Mouse (Mus musculus) small intestine, adult 2 months (tissue): Measurements from ENCODE around the gene Depp1. TPM values are rescaled to one million over a fixed set of nuclear protein-coding genes. Genes with fewer than 3 reads are reported as not detected.

Experiments
- H3K27ac ChIP-seq: fragments of 200-500 bp; 2 replicates; pipeline ENCODE4 v1.5.1; 2012; ENCODE audit warnings: low read depth, low read length, control low read depth, inconsistent platforms; ENCODE audit not compliant: insufficient read depth
- H3K27me3 ChIP-seq: fragments of 200-500 bp; 2 replicates; pipeline ENCODE4 v1.6.1; 2012; ENCODE audit warnings: mild to moderate bottlenecking, moderate library complexity, low read length, inconsistent platforms; ENCODE audit not compliant: control insufficient read depth, insufficient read depth
- H3K36me3 ChIP-seq: fragments of 200-500 bp; 2 replicates; pipeline ENCODE4 v1.6.1; 2012; ENCODE audit warnings: mild to moderate bottlenecking, low read length, control low read depth, inconsistent platforms; ENCODE audit not compliant: control insufficient read depth, insufficient read depth
- H3K4me1 ChIP-seq: fragments of 200-500 bp; 2 replicates; pipeline ENCODE4 v1.6.1; 2012; ENCODE audit warnings: low read length, inconsistent platforms, mixed read lengths; ENCODE audit not compliant: control insufficient read depth, insufficient read depth, insufficient read length
- H3K4me3 ChIP-seq: fragments of 200-500 bp; 2 replicates; pipeline ENCODE4 v1.5.1; 2012; ENCODE audit warnings: low read depth, mild to moderate bottlenecking, control low read depth, inconsistent platforms, low read length, moderate library complexity
- CTCF ChIP-seq: fragments of 200-500 bp; IDR thresholded peaks from 2 replicates; pipeline ENCODE4 v1.5.1; 2012; ENCODE audit warnings: low read depth, mild to moderate bottlenecking, control low read depth, inconsistent platforms, low read length, moderate library complexity, mixed read lengths; ENCODE audit not compliant: insufficient replicate concordance, insufficient read length; ENCODE audit errors: extremely low read depth
- POLR2A ChIP-seq: fragments of 200-500 bp; IDR thresholded peaks from 2 replicates; pipeline ENCODE4 v1.6.1; 2012; ENCODE audit warnings: low read depth, mild to moderate bottlenecking, control low read depth, inconsistent platforms, low read length, moderate library complexity
- WGBS: fragments of 180-500 bp; shearing (Covaris S2); methylation state at CpG from one replicate; pipeline ENCODE4 v1.1.7; 2018; 5-methylcytosine and 5-hydroxymethylcytosine counted together
- polyA plus RNA-seq: library from polyadenylated mRNA; depleted of rRNA; stranded (reverse); fragments of >200 nt; gene quantifications from 2 replicates; pipeline ENCODE4 v1.2.3, GENCODE M21; 2012

The Depp1 gene
- polyA plus RNA-seq, 1 experiment = 2.6 TPM

DNA sequence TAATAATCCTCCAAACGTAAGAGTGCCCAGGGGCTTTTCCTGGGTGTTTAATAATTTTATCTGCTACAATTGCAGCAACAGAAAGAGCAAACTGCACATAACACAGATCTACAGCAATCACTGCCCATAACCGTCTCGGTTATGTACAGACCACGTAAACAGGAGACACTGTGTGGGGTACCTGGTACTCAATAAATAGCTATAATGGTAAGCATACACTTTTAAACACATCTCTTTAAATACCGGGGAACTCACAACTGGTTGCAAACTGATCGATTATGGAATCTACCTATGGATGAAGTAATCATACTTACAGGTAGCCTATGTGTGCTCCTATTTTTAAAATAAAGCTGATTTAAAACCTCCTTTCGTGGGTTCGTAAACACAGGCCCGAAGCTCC is 22.3 kb upstream of the Depp1 start:
- Histone ChIP-seq H3K36me3 (peaks cover 6% of the 10 kb centered on the region; the same call in 1 of the 2 replicates), H3K27ac (no peak overlapping the region), H3K4me1 (no peaks in the 10 kb centered on the region), H3K27me3 (no peaks in the 10 kb centered on the region), H3K4me3 (peak overlapping the region; percentile 99)
- WGBS = 6% methylated on average over 9 of the region's 9 CpGs
- no peak for TF ChIP-seq CTCF
- TF ChIP-seq POLR2A = no peak

DNA sequence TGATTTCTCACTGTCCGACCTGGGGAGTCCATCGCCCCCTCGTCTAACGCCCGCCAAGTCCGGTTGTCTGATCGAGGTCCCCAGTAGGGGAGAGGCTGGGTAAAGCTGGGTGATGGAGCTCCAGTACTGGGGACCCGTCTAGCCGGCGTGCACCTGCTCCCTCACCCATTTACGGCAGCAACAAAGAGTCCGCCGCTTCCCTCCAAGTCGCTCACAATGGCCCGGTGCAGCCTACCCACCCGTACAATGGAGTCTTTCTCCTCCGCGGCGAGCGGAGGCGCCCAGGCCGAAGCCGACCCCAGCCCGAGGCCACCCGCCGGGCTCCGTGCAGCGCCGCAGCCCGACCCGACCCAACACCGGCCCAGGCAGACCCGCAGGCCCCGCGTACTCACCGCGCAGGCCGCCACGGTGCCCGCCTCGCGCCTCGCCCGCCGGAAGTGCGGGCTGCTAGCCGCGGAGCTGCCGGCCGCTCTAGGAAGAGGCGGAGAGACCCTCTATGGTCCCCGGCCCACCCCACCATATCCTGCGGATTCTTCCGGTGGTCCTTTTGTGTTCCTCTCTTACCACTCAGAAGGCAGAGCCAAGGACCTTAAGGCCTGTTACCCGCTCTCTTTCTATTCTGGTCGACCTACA is 21.8 kb upstream of the Depp1 start, which contains the start of gene Zfp422:
TSS of gene Zfp422 (minus strand) at position 461 of the 633 bp plus-strand sequence.
- TF ChIP-seq POLR2A = peak; percentile 37; the same call in 1 of the 2 replicates
- no peak for TF ChIP-seq CTCF
- H3K27me3 ChIP-seq = no peaks in the 10 kb centered on the region
- 0 out of 2 replicates have a peak within 1 kb of the TSS, but pooled peaks have one; percentile 14 for H3K27ac ChIP-seq
- WGBS = under 1% methylated on average over 56 of the region's 56 CpGs
- H3K4me3 ChIP-seq = peak within 1 kb of the TSS; percentile 99
- peaks cover 6% of the 10 kb centered on the region; the same call in 1 of the 2 replicates for H3K36me3 ChIP-seq
- H3K4me1 ChIP-seq = no peaks in the 10 kb centered on the region

DNA sequence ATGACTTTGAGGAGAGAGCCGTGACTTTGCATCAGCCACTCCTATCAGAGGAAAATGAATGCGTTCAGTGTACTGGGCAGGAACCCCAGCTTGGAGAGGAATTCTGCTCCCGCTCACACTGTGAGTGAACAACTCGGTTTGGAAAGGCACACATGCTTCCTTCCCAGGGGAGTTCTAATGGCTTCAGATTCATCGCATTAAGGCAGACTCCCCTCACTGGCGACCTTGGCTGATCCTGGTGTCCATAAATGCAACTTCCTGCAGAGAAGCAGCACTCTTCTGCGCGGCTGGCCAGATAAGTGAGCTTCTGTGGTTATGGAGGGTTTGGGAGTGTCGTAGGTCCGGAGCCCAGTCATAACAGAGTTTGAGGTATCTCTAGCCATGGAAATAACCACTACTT is 20.6 kb upstream of the Depp1 start:
- Histone ChIP-seq H3K4me3 (no peak overlapping the region), H3K27me3 (no peaks in the 10 kb centered on the region), H3K27ac (no peak overlapping the region), H3K4me1 (peaks cover under 1% of the 10 kb centered on the region; the same call in 1 of the 2 replicates), H3K36me3 (peaks cover 6% of the 10 kb centered on the region; the same call in 1 of the 2 replicates)
- TF ChIP-seq POLR2A (no peak), CTCF (no peak)
- 90% methylated on average over 10 of the region's 10 CpGs for WGBS

DNA sequence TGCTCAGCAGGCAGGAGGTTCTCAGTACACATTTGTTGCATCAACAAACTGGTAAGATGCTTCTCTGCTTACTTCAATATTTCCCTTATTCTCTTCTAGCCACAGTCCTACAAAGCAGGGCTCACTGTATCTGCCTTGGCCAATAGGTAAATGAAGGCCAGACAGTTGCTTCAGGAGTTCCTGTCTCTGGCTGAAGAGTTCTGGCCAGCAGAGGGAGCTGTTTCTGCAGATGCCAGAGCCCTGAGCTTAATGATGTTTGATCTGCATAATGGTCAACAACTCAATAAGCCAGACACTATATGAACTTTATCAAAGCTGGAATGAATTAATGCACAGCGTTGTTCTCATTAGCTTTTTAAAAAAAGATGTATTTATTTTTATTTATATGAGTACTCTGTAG is 18.3 kb upstream of the Depp1 start:
- no peak overlapping the region for H3K4me3 ChIP-seq
- TF ChIP-seq CTCF (peak; percentile 87; the same call in 1 of the 2 replicates), POLR2A (no peak)
- WGBS = 33% methylated on average over 1 of the region's 1 CpGs
- no peaks in the 10 kb centered on the region for H3K27me3 ChIP-seq
- H3K4me1 ChIP-seq = peaks cover 5% of the 10 kb centered on the region
- H3K27ac ChIP-seq = no peak overlapping the region
- H3K36me3 ChIP-seq = peaks cover 2% of the 10 kb centered on the region; the same call in 1 of the 2 replicates

DNA sequence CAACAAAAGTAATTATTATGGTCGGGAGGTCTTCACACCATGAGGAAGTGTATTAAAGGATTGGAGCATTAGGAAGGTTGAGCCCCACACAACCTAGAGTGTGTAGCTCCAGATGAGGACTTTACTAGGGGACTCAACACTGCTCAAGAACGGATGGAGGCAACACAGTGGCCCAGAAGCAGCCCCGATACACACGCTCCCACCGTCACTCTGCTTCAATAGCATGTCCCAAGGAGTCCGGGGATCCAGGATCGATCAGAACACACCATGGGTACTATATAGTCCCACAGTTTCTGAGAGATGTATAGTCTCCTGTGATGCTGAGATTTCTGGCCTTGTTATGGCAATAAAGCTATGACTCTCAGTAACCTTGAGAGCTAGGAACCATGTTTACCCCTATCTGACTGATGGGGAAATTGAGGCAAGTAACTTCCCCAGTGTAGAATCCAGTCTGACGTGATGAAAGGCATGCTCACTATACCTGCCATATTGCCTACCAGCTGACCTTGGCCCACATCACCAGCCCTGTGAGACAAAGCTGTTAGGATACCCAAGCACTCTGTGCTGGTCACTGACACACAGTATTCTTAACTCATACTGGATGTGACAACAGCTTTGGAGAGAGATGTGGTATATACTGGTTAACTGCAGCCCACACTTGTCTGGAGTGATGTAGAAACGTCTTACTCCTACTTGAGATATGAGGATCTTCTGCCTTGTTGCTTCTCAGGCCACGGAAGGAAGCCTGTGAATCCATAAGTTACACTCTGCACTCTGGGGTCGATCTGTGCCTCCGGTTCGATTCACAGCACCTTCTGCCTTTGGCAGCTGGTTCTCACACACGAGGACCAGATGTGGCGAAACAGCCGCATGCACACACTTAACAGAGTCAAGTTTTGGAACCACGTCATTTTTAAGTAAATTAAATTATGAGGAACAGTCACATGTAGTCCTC is 16.4 kb upstream of the Depp1 start:
- TF ChIP-seq CTCF (no peak), POLR2A (no peak)
- Histone ChIP-seq H3K27me3 (no peaks in the 10 kb centered on the region), H3K27ac (no peak overlapping the region), H3K36me3 (peaks cover 5% of the 10 kb centered on the region; the same call in 1 of the 2 replicates), H3K4me1 (peaks cover 5% of the 10 kb centered on the region), H3K4me3 (no peak overlapping the region)
- 92% methylated on average over 17 of the region's 17 CpGs for WGBS

DNA sequence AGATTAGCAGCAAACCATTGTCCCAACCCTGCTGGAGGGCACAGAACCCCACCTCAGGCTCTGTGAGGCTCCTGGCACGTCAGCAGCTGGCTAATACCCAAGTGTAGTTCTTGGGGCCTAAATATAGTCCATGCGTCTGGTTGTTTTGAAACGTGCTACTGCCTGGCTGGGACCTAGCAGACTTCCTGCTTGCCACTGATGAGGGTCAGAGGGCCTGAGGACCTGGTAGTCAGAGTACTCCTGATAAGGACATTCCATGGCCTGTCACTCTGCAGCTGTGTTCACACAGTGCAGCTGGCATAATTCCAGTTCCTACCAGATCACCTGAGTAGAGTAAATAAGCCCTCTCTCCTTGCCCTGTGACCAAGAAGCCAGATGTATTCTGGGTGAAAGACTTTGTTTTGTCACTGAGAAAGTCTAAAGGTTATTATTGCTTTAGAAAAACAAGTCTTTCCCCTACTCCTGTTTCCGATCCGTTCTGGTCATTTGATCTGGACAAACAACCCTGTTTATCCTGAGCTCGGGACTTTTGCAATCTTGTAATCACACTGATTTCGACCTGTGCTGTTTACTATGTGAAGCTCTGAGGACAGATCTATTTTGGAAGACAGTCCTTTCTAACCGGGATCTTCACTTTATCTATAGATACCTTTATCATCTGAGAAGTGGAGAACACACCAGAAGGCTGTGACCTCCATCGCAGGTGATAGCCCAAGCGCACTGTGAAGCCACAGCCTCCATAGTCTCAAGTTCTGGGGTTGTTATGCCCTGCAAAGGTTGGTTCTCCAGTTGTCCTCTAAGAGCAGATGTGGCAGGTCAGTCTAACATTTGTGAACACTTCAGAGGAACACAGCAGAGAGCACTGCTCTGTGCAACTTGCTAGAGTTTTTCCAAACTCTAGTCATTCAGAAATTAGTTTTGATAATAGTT is 14.9 kb upstream of the Depp1 start:
- peaks cover 5% of the 10 kb centered on the region; the same call in 1 of the 2 replicates for H3K36me3 ChIP-seq
- WGBS = 19% methylated on average over 10 of the region's 10 CpGs
- H3K4me3 ChIP-seq = no peak overlapping the region
- H3K27ac ChIP-seq = peak overlapping the region; percentile 35
- H3K4me1 ChIP-seq = peaks cover 5% of the 10 kb centered on the region
- no peaks in the 10 kb centered on the region for H3K27me3 ChIP-seq
- TF ChIP-seq POLR2A (no peak), CTCF (no peak)
